Mouse (Mus musculus): ENCODE data around the gene Aldh3b2. TPM values are rescaled to one million over a fixed set of nuclear protein-coding genes. Genes with fewer than 3 reads are reported as not detected.

The Aldh3b2 gene
- polyA plus RNA-seq (2014; fragmentation: Nextera tagmentation; extraction: Ambion mirVana): 0.73 and 1.0 TPM in 2 replicates

DNA sequence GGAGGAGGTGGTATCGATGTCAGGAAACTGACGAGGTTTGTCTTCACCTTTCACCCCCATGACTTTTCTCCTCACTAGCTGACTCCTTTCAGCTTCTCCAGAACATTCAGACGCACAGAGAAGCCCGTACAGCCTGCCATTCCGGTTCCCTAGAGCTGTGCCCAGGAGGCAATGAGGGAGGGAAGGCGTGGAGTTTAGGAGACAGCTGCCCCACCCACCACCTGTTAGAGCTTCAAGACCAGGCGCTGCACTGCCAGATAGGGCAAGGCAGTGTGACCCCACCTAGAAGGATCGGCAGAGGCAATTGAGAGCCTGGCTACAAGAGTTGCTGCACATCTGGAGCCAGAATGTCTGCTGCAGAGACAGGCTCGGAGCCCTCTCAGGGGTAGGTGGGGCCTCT, at the start of gene Aldh3b2:
Aldh3b2 (plus strand) TSS at position 100 of the 400 bp plus-strand sequence.
- ATAC-seq (replicated peaks; ENCODE audit: low FRiP score) (no peak), DNase-seq (ENCODE audit: low spot score) (no peak)
- no peaks in the 10 kb centered on the region for H3K36me3 ChIP-seq (ENCODE audit: control insufficient read depth, insufficient read depth, low read length)
- no peaks in the 10 kb centered on the region for H3K9me3 ChIP-seq (ENCODE audit: control insufficient read depth, low read length)
- H3K4me1 ChIP-seq (replicated peaks; ENCODE audit: control insufficient read depth, insufficient read depth, low read length): no peaks in the 10 kb centered on the region
- H3K4me3 ChIP-seq (ENCODE audit: low read depth, low read length): no peak within 1 kb of the TSS
- H3K27me3 ChIP-seq (ENCODE audit: control insufficient read depth, insufficient read depth, low read length): no peaks in the 10 kb centered on the region
- H3K9ac ChIP-seq (ENCODE audit: low read length): no peak within 1 kb of the TSS
- no peak within 1 kb of the TSS for H3K27ac ChIP-seq (ENCODE audit: low read depth, low read length)
- WGBS: 50% methylated on average over 9 of the region's 9 CpGs
- no peak within 1 kb of the TSS for H3K4me2 ChIP-seq (ENCODE audit: low read depth, low read length, severe bottlenecking)

GRCm38 (mm10) chr19:3922661-3923371, 49.3 kb upstream of the Aldh3b2 start:
- Histone ChIP-seq H3K9ac (ENCODE audit: low read length) (no peak overlapping the region), H3K4me1 (replicated peaks; ENCODE audit: control insufficient read depth, insufficient read depth, low read length) (no peaks in the 10 kb centered on the region), H3K9me3 (ENCODE audit: control insufficient read depth, low read length) (no peaks in the 10 kb centered on the region), H3K4me2 (ENCODE audit: low read depth, low read length, severe bottlenecking) (no peak overlapping the region), H3K4me3 (ENCODE audit: low read depth, low read length) (no peak overlapping the region), H3K27me3 (ENCODE audit: control insufficient read depth, insufficient read depth, low read length) (no peaks in the 10 kb centered on the region), H3K36me3 (ENCODE audit: control insufficient read depth, insufficient read depth, low read length) (no peaks in the 10 kb centered on the region), H3K27ac (ENCODE audit: low read depth, low read length) (no peak overlapping the region)
- ATAC-seq (replicated peaks; ENCODE audit: low FRiP score) (no peak), DNase-seq (ENCODE audit: low spot score) (no peak)
- 53% methylated on average over 10 of the region's 10 CpGs for WGBS

DNA sequence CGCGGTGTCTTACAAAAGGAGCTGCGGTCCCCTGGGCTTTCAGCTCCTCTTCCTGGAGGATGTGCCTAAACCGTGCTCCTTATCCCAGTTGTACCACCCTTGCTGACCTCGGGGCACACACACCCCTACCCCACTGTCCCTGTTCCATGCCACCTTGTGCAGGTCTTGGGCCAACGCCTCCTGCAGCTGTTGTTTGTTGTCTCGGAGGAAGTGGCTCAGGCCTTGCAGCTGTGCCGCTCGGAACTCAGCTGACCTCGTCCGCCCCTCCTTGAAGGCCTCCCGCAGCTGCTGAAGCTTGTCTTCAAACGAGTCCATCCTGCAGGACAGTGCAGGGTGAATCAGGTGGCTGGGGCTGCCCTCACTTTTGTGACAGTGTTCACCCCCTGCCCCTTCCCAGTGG, 48.5 kb upstream of the Aldh3b2 start:
- Histone ChIP-seq H3K4me2 (ENCODE audit: low read depth, low read length, severe bottlenecking) (no peak overlapping the region), H3K36me3 (ENCODE audit: control insufficient read depth, insufficient read depth, low read length) (no peaks in the 10 kb centered on the region), H3K27ac (ENCODE audit: low read depth, low read length) (no peak overlapping the region), H3K4me1 (replicated peaks; ENCODE audit: control insufficient read depth, insufficient read depth, low read length) (no peaks in the 10 kb centered on the region), H3K9me3 (ENCODE audit: control insufficient read depth, low read length) (no peaks in the 10 kb centered on the region), H3K9ac (ENCODE audit: low read length) (no peak overlapping the region), H3K27me3 (ENCODE audit: control insufficient read depth, insufficient read depth, low read length) (no peaks in the 10 kb centered on the region), H3K4me3 (ENCODE audit: low read depth, low read length) (no peak overlapping the region)
- ATAC-seq (replicated peaks; ENCODE audit: low FRiP score): no peak
- no peak for DNase-seq (ENCODE audit: low spot score)
- WGBS: 65% methylated on average over 13 of the region's 13 CpGs

- H3K4me3 ChIP-seq (ENCODE audit: low read depth, low read length): no peak overlapping the region
- H3K9me3 ChIP-seq (ENCODE audit: control insufficient read depth, low read length): no peaks in the 10 kb centered on the region
- no peak overlapping the region for H3K9ac ChIP-seq (ENCODE audit: low read length)
- no peak overlapping the region for H3K4me2 ChIP-seq (ENCODE audit: low read depth, low read length, severe bottlenecking)
- no peak for DNase-seq (ENCODE audit: low spot score)
- H3K27me3 ChIP-seq (ENCODE audit: control insufficient read depth, insufficient read depth, low read length): no peaks in the 10 kb centered on the region
- no peak overlapping the region for H3K27ac ChIP-seq (ENCODE audit: low read depth, low read length)
- no peak for ATAC-seq (replicated peaks; ENCODE audit: low FRiP score)
- WGBS: 72% methylated on average over 8 of the region's 8 CpGs
- no peaks in the 10 kb centered on the region for H3K4me1 ChIP-seq (replicated peaks; ENCODE audit: control insufficient read depth, insufficient read depth, low read length)
- H3K36me3 ChIP-seq (ENCODE audit: control insufficient read depth, insufficient read depth, low read length): no peaks in the 10 kb centered on the region
Observed at GRCm38 (mm10) chr19:3924190-3924589, 47.9 kb upstream of the Aldh3b2 start.

- no peaks in the 10 kb centered on the region for H3K36me3 ChIP-seq (ENCODE audit: control insufficient read depth, insufficient read depth, low read length)
- DNase-seq (ENCODE audit: low spot score) (no peak), ATAC-seq (replicated peaks; ENCODE audit: low FRiP score) (no peak)
- no peak overlapping the region for H3K27ac ChIP-seq (ENCODE audit: low read depth, low read length)
- H3K9me3 ChIP-seq (ENCODE audit: control insufficient read depth, low read length): no peaks in the 10 kb centered on the region
- no peaks in the 10 kb centered on the region for H3K4me1 ChIP-seq (replicated peaks; ENCODE audit: control insufficient read depth, insufficient read depth, low read length)
- WGBS: 91% methylated on average over 7 of the region's 7 CpGs
- no peaks in the 10 kb centered on the region for H3K27me3 ChIP-seq (ENCODE audit: control insufficient read depth, insufficient read depth, low read length)
- H3K4me3 ChIP-seq (ENCODE audit: low read depth, low read length): no peak overlapping the region
- H3K4me2 ChIP-seq (ENCODE audit: low read depth, low read length, severe bottlenecking): no peak overlapping the region
- no peak overlapping the region for H3K9ac ChIP-seq (ENCODE audit: low read length)
Observed at GRCm38 (mm10) chr19:3924868-3925267, 47.3 kb upstream of the Aldh3b2 start.

- 72% methylated on average over 6 of the region's 6 CpGs for WGBS
Observed at GRCm38 (mm10) chr19:3925859-3926258, 46.3 kb upstream of the Aldh3b2 start.

GRCm38 (mm10) chr19:3926279-3926678, 45.8 kb upstream of the Aldh3b2 start:
- DNase-seq (ENCODE audit: low spot score): no peak
- no peaks in the 10 kb centered on the region for H3K27me3 ChIP-seq (ENCODE audit: control insufficient read depth, insufficient read depth, low read length)
- WGBS: 71% methylated on average over 3 of the region's 3 CpGs
- ATAC-seq (replicated peaks; ENCODE audit: low FRiP score): no peak
- no peaks in the 10 kb centered on the region for H3K4me1 ChIP-seq (replicated peaks; ENCODE audit: control insufficient read depth, insufficient read depth, low read length)
- H3K27ac ChIP-seq (ENCODE audit: low read depth, low read length): no peak overlapping the region
- no peaks in the 10 kb centered on the region for H3K36me3 ChIP-seq (ENCODE audit: control insufficient read depth, insufficient read depth, low read length)
- H3K9ac ChIP-seq (ENCODE audit: low read length): no peak overlapping the region
- H3K9me3 ChIP-seq (ENCODE audit: control insufficient read depth, low read length): no peaks in the 10 kb centered on the region
- H3K4me2 ChIP-seq (ENCODE audit: low read depth, low read length, severe bottlenecking): no peak overlapping the region
- H3K4me3 ChIP-seq (ENCODE audit: low read depth, low read length): no peak overlapping the region

More at GRCm38 (mm10) chr19:3925859-3926258, 46.3 kb upstream of the Aldh3b2 start:
- Histone ChIP-seq H3K36me3 (ENCODE audit: control insufficient read depth, insufficient read depth, low read length) (no peaks in the 10 kb centered on the region), H3K27ac (ENCODE audit: low read depth, low read length) (no peak overlapping the region), H3K9me3 (ENCODE audit: control insufficient read depth, low read length) (no peaks in the 10 kb centered on the region), H3K4me2 (ENCODE audit: low read depth, low read length, severe bottlenecking) (no peak overlapping the region), H3K4me3 (ENCODE audit: low read depth, low read length) (no peak overlapping the region), H3K4me1 (replicated peaks; ENCODE audit: control insufficient read depth, insufficient read depth, low read length) (no peaks in the 10 kb centered on the region), H3K9ac (ENCODE audit: low read length) (no peak overlapping the region), H3K27me3 (ENCODE audit: control insufficient read depth, insufficient read depth, low read length) (no peaks in the 10 kb centered on the region)
- ATAC-seq (replicated peaks; ENCODE audit: low FRiP score) (no peak), DNase-seq (ENCODE audit: low spot score) (no peak)

- Histone ChIP-seq H3K9me3 (ENCODE audit: control insufficient read depth, low read length) (no peaks in the 10 kb centered on the region), H3K36me3 (ENCODE audit: control insufficient read depth, insufficient read depth, low read length) (no peaks in the 10 kb centered on the region), H3K4me1 (replicated peaks; ENCODE audit: control insufficient read depth, insufficient read depth, low read length) (no peaks in the 10 kb centered on the region), H3K4me2 (ENCODE audit: low read depth, low read length, severe bottlenecking) (no peak overlapping the region), H3K9ac (ENCODE audit: low read length) (no peak overlapping the region), H3K4me3 (ENCODE audit: low read depth, low read length) (no peak overlapping the region), H3K27me3 (ENCODE audit: control insufficient read depth, insufficient read depth, low read length) (no peaks in the 10 kb centered on the region), H3K27ac (ENCODE audit: low read depth, low read length) (no peak overlapping the region)
- no peak for ATAC-seq (replicated peaks; ENCODE audit: low FRiP score)
- DNase-seq (ENCODE audit: low spot score): no peak
- 60% methylated on average over 6 of the region's 6 CpGs for WGBS
Observed at GRCm38 (mm10) chr19:3926685-3927084, 45.4 kb upstream of the Aldh3b2 start.

GRCm38 (mm10) chr19:3927989-3928388, 44.1 kb upstream of the Aldh3b2 start:
- 87% methylated on average over 4 of the region's 4 CpGs for WGBS
- Histone ChIP-seq H3K27me3 (ENCODE audit: control insufficient read depth, insufficient read depth, low read length) (no peaks in the 10 kb centered on the region), H3K27ac (ENCODE audit: low read depth, low read length) (no peak overlapping the region), H3K4me1 (replicated peaks; ENCODE audit: control insufficient read depth, insufficient read depth, low read length) (no peaks in the 10 kb centered on the region), H3K9ac (ENCODE audit: low read length) (no peak overlapping the region), H3K9me3 (ENCODE audit: control insufficient read depth, low read length) (no peaks in the 10 kb centered on the region), H3K4me3 (ENCODE audit: low read depth, low read length) (no peak overlapping the region), H3K36me3 (ENCODE audit: control insufficient read depth, insufficient read depth, low read length) (no peaks in the 10 kb centered on the region), H3K4me2 (ENCODE audit: low read depth, low read length, severe bottlenecking) (no peak overlapping the region)
- ATAC-seq (replicated peaks; ENCODE audit: low FRiP score) (no peak), DNase-seq (ENCODE audit: low spot score) (no peak)

Data from forebrain, embryonic 11.5 days (tissue).